Mouse (Mus musculus) spleen, adult 10 weeks (tissue): Measurements from ENCODE around the gene Gk. TPM values are rescaled to one million over a fixed set of nuclear protein-coding genes. Genes with fewer than 3 reads are reported as not detected.

Experiments used
- polyA plus RNA-seq: library from polyadenylated mRNA; stranded (reverse); fragments of 350-450 nt; fragmentation: Illumina TruSeq; extraction: RNeasy Lipid Tissue Mini Kit (QIAGEN cat#74804); gene quantifications from one replicate; pipeline ENCODE4 v1.2.3, GENCODE M21; 2015; ENCODE audit warnings: low replicate concordance; ENCODE audit not compliant: insufficient read depth

Gene Gk
- 8.6 TPM for polyA plus RNA-seq

GRCm38 (mm10) chrX:85776544-85777087 is at the start of gene Gk:
TSS of gene Gk (minus strand) at chrX:85776819.

Other genes starting within 250 kb of the Gk start
- gene Tab3, start 202.8 kb downstream of the Gk start, polyA plus RNA-seq, result 16.9 TPM
- 19.8 TPM for gene 5430427O19Rik, start 93.5 kb upstream of the Gk start, polyA plus RNA-seq